Mouse (Mus musculus): Measurements from ENCODE around the gene Psapl1.

DNA sequence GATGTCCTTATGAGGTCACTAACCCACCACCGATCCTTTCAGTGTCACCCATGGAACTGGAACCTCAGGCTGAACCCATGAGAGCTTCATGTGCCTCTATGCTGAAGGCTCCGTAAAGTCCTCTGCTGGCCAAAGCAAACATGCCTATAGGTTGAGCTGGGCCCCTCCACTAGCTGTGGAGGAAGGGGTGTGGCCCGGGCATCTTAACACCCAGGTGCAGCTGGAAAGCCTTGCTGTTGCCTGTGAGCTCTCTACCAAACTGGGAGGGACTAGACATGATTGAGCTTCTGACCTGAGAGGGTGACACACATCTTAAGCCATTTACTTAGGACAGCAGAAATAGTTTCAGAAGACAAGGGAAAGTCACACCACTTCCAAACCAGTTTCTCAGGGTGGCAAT is 5.0 kb downstream of the Psapl1 start:
- TF ChIP-seq CTCF (IDR thresholded peaks at IDR 0.05; ENCODE audit: low read depth, low read length) (no peak), EP300 (IDR thresholded peaks at IDR 0.05; ENCODE audit: insufficient read depth, low read depth, low read length) (no peak)
